Mouse (Mus musculus): ENCODE measurements around the gene Gm382.

- no peak for TF ChIP-seq POLR2A (IDR thresholded peaks at IDR 0.05; ENCODE audit: borderline replicate concordance, control insufficient read depth, low read depth, low read length)
- TF ChIP-seq CTCF (IDR thresholded peaks at IDR 0.05; ENCODE audit: control insufficient read depth, insufficient read depth, low read length): no peak
Measured at GRCm38 (mm10) chrX:127093961-127094360, 54.2 kb downstream of the Gm382 start.

All from bone marrow, adult 2 months (tissue).